Mouse (Mus musculus) G1E (cell line): ENCODE data around the gene Bex4. TPM values are rescaled to one million over a fixed set of nuclear protein-coding genes. Genes with fewer than 3 reads are reported as not detected.
A peak's percentile ranks its signal among the peaks of the same experiment; 100 is the strongest.
"Not testable (repeated sequence)": the region's sequence is repeated elsewhere in the genome, so short reads cannot be mapped to it uniquely, and the experiment has no call there.

ENCODE experiments used
- ATAC-seq: 2 replicates; pipeline ENCODE4 v1.8.0; 2016; ENCODE audit warnings: mild to moderate bottlenecking; ENCODE audit not compliant: insufficient number of reproducible peaks, poor library complexity, low FRiP score, severe bottlenecking; ENCODE audit errors: extremely low read depth
- DNase-seq: peaks from one replicate; pipeline ENCODE4 v3.0.0; 2012; ENCODE audit warnings: low spot score
- H3K27me3 ChIP-seq: 2 replicates; pipeline ENCODE4 v1.6.1; 2012; ENCODE audit warnings: mild to moderate bottlenecking, low read length, inconsistent platforms; ENCODE audit not compliant: insufficient read depth
- H3K36me3 ChIP-seq: replicated peaks from 2 replicates; pipeline ENCODE3; 2012; ENCODE audit warnings: mild to moderate bottlenecking, inconsistent platforms
- H3K4me1 ChIP-seq: 2 replicates; pipeline ENCODE4 v1.6.1; 2012; ENCODE audit warnings: low read depth, low read length, inconsistent platforms, mixed read lengths; ENCODE audit not compliant: insufficient read depth
- H3K4me3 ChIP-seq: 2 replicates; pipeline ENCODE4 v1.5.1; 2012; ENCODE audit warnings: low read depth, mild to moderate bottlenecking, inconsistent platforms, low read length, moderate library complexity, mixed read lengths
- H3K9me3 ChIP-seq: replicated peaks from 2 replicates; pipeline ENCODE4 v1.6.1; 2012; ENCODE audit warnings: inconsistent platforms
- CTCF ChIP-seq: IDR thresholded peaks from 2 replicates; pipeline ENCODE4 v1.5.1; 2012; ENCODE audit warnings: low read depth, low read length, inconsistent platforms, mixed read lengths
- GATA1 ChIP-seq: IDR thresholded peaks from 2 replicates; pipeline ENCODE4 v1.6.1; 2012; ENCODE audit warnings: borderline replicate concordance, low read length, inconsistent platforms, mixed read lengths
- GATA2 ChIP-seq: IDR thresholded peaks from 2 replicates; pipeline ENCODE4 v1.6.1; 2012; ENCODE audit warnings: low read depth, low read length, inconsistent platforms, borderline replicate concordance
- POLR2AphosphoS5 ChIP-seq: IDR thresholded peaks from 2 replicates; pipeline ENCODE4 v1.6.1; 2012; ENCODE audit warnings: low read depth, low read length, inconsistent platforms; ENCODE audit not compliant: insufficient replicate concordance
- TAL1 ChIP-seq: conservative IDR thresholded peaks from 2 replicates; pipeline ENCODE4 v1.6.1; 2012; ENCODE audit warnings: low read depth, low read length, inconsistent platforms, mixed read lengths
- polyA plus RNA-seq: library from polyadenylated mRNA; stranded (reverse); fragments of >175 nt; gene quantifications from 2 replicates; pipeline ENCODE4 v1.2.3, GENCODE M21; 2012
- total RNA-seq, 2 experiments: library from RNA; stranded (forward) in 1 of 2; stranded (reverse) in 1 of 2; fragments of 200-1000 nt in 1 of 2; fragments of >200 nt in 1 of 2; fragmentation: Nextera tagmentation in 1 of 2; gene quantifications; 2 replicates each; pipeline ENCODE4 v1.2.3; 2014 to 2017

Bex4 gene
- total and polyA plus RNA-seq, 3 experiments: 15.0 to 47.9 TPM; not detected in 1

GRCm38 (mm10) chrX:136115015-136115414 is 23.8 kb upstream of the Bex4 start:
- Histone ChIP-seq H3K9me3 (no peaks in the 10 kb centered on the region), H3K27me3 (no peaks in the 10 kb centered on the region), H3K36me3 (no peaks in the 10 kb centered on the region), H3K4me3 (no peak overlapping the region), H3K4me1 (no peaks in the 10 kb centered on the region)
- ATAC-seq: no peak
- no peak for TF ChIP-seq GATA1
- TF ChIP-seq POLR2AphosphoS5: no peak
- TF ChIP-seq CTCF: no peak
- TF ChIP-seq GATA2: no peak
- TF ChIP-seq TAL1: no peak
- DNase-seq: no peak

GRCm38 (mm10) chrX:136115419-136115961 is 23.3 kb upstream of the Bex4 start:
- Histone ChIP-seq H3K36me3 (no peaks in the 10 kb centered on the region), H3K4me3 (no peak overlapping the region), H3K9me3 (no peaks in the 10 kb centered on the region), H3K4me1 (no peaks in the 10 kb centered on the region), H3K27me3 (no peaks in the 10 kb centered on the region)
- DNase-seq (no peak), ATAC-seq (no peak)
- TF ChIP-seq POLR2AphosphoS5 (no peak), GATA2 (no peak), TAL1 (no peak), GATA1 (no peak), CTCF (no peak)

GRCm38 (mm10) chrX:136127038-136127743 is 11.6 kb upstream of the Bex4 start:
- DNase-seq (peak; percentile 8), ATAC-seq (peak; percentile 68)
- no peaks in the 10 kb centered on the region for H3K9me3 ChIP-seq
- 0 out of 2 replicates have a peak, but pooled peaks cover 2% of the 10 kb centered on the region for H3K4me1 ChIP-seq
- no peaks in the 10 kb centered on the region for H3K36me3 ChIP-seq
- no peak overlapping the region for H3K4me3 ChIP-seq
- no peak for TF ChIP-seq GATA2
- no peak for TF ChIP-seq CTCF
- TF ChIP-seq GATA1: no peak
- no peaks in the 10 kb centered on the region for H3K27me3 ChIP-seq

- Histone ChIP-seq H3K36me3 (no peaks in the 10 kb centered on the region), H3K4me1 (0 out of 2 replicates have a peak, but pooled peaks cover 2% of the 10 kb centered on the region), H3K27me3 (no peaks in the 10 kb centered on the region), H3K9me3 (no peaks in the 10 kb centered on the region), H3K4me3 (no peak overlapping the region)
- DNase-seq (no peak), ATAC-seq (no peak)
- TF ChIP-seq CTCF: 0 out of 2 replicates have a peak, but pooled peaks have one; percentile 24
- TF ChIP-seq POLR2AphosphoS5: no peak
- TF ChIP-seq GATA2: no peak
- TF ChIP-seq GATA1: no peak
Observed at GRCm38 (mm10) chrX:136127744-136128064, 11.1 kb upstream of the Bex4 start.

- DNase-seq (no peak), ATAC-seq (peak; percentile 34; the same call in 1 of the 2 replicates)
- Histone ChIP-seq H3K4me1 (peaks cover 2% of the 10 kb centered on the region; the same call in 1 of the 2 replicates), H3K36me3 (no peaks in the 10 kb centered on the region), H3K27me3 (no peaks in the 10 kb centered on the region), H3K4me3 (no peak overlapping the region), H3K9me3 (no peaks in the 10 kb centered on the region)
- TF ChIP-seq GATA2: no peak
Observed at GRCm38 (mm10) chrX:136135559-136135958, 3.2 kb upstream of the Bex4 start.

- H3K4me1 ChIP-seq, DNase-seq: not testable (repeated sequence)
- H3K4me3 ChIP-seq: peak overlapping the region; percentile 51; the same call in 1 of the 2 replicates
Observed at GRCm38 (mm10) chrX:136139640-136140004, 826 bp downstream of the Bex4 start.

GRCm38 (mm10) chrX:136141385-136141784 is 2.6 kb downstream of the Bex4 start:
- DNase-seq: no peak
- TF ChIP-seq TAL1 (no peak), GATA1 (no peak), POLR2AphosphoS5 (no peak), CTCF (no peak), GATA2 (no peak)
- Histone ChIP-seq H3K36me3 (no peaks in the 10 kb centered on the region), H3K9me3 (no peaks in the 10 kb centered on the region), H3K4me1 (no peaks in the 10 kb centered on the region), H3K27me3 (no peaks in the 10 kb centered on the region), H3K4me3 (no peak overlapping the region)
- ATAC-seq: no peak

More at GRCm38 (mm10) chrX:136139640-136140004, 826 bp downstream of the Bex4 start:
- H3K9me3 ChIP-seq, ATAC-seq, H3K27me3 ChIP-seq, H3K36me3 ChIP-seq: not testable (repeated sequence)
